Mouse (Mus musculus): ENCODE results near the gene Atp6v0a1. TPM values are rescaled to one million over a fixed set of nuclear protein-coding genes. Genes with fewer than 3 reads are reported as not detected.

Gene Atp6v0a1
- polyA plus RNA-seq, 1 experiment: not detected

- H3K27ac ChIP-seq (ENCODE audit: insufficient read depth, low read depth, low read length): no peak overlapping the region
- TF ChIP-seq POLR2A (IDR thresholded peaks at IDR 0.05; ENCODE audit: insufficient read depth, low read depth, low read length) (no peak), CTCF (IDR thresholded peaks at IDR 0.05; ENCODE audit: insufficient read depth, low read depth, low read length) (no peak)
- WGBS: 52% methylated on average over 3 of the region's 3 CpGs
These were observed 6.1 kb upstream of the Atp6v0a1 start for GRCm38 (mm10) chr11:101003025-101003685.

GRCm38 (mm10) chr11:101008206-101009045 is 826 bp upstream of the Atp6v0a1 start:
- TF ChIP-seq CTCF (IDR thresholded peaks at IDR 0.05; ENCODE audit: insufficient read depth, low read depth, low read length): no peak
- TF ChIP-seq POLR2A (IDR thresholded peaks at IDR 0.05; ENCODE audit: insufficient read depth, low read depth, low read length): no peak
- Histone ChIP-seq H3K4me1 (ENCODE audit: control insufficient read depth, insufficient read depth, low read length) (0 out of 2 replicates have a peak, but pooled peaks cover 2% of the 10 kb centered on the region), H3K27ac (ENCODE audit: insufficient read depth, low read depth, low read length) (peak overlapping the region; percentile 87), H3K4me3 (ENCODE audit: insufficient read depth, low read depth, low read length) (no peak overlapping the region)
- WGBS: 40% methylated on average over 14 of the region's 14 CpGs

More at GRCm38 (mm10) chr11:101003025-101003685, 6.1 kb upstream of the Atp6v0a1 start:
- no peak overlapping the region for H3K4me3 ChIP-seq (ENCODE audit: insufficient read depth, low read depth, low read length)
- no peaks in the 10 kb centered on the region for H3K4me1 ChIP-seq (ENCODE audit: control insufficient read depth, insufficient read depth, low read length)

- TF ChIP-seq CTCF (IDR thresholded peaks at IDR 0.05; ENCODE audit: insufficient read depth, low read depth, low read length): no peak
- no peak for TF ChIP-seq POLR2A (IDR thresholded peaks at IDR 0.05; ENCODE audit: insufficient read depth, low read depth, low read length)
- peak overlapping the region; percentile 74 for H3K4me3 ChIP-seq (ENCODE audit: insufficient read depth, low read depth, low read length)
- WGBS: under 1% methylated on average over 29 of the region's 29 CpGs
- peak overlapping the region; percentile 73 for H3K27ac ChIP-seq (ENCODE audit: insufficient read depth, low read depth, low read length)
- H3K4me1 ChIP-seq (ENCODE audit: control insufficient read depth, insufficient read depth, low read length): 0 out of 2 replicates have a peak, but pooled peaks cover 3% of the 10 kb centered on the region
These were observed 884 bp downstream of the Atp6v0a1 start for GRCm38 (mm10) chr11:101009888-101010784.

- TF ChIP-seq POLR2A (IDR thresholded peaks at IDR 0.05; ENCODE audit: insufficient read depth, low read depth, low read length): no peak
- no peak for TF ChIP-seq CTCF (IDR thresholded peaks at IDR 0.05; ENCODE audit: insufficient read depth, low read depth, low read length)
- WGBS: 30% methylated on average over 6 of the region's 6 CpGs
- Histone ChIP-seq H3K4me1 (ENCODE audit: control insufficient read depth, insufficient read depth, low read length) (peaks cover 7% of the 10 kb centered on the region), H3K27ac (ENCODE audit: insufficient read depth, low read depth, low read length) (no peak overlapping the region), H3K4me3 (ENCODE audit: insufficient read depth, low read depth, low read length) (peak overlapping the region; percentile 21)
These were observed 2.4 kb downstream of the Atp6v0a1 start for GRCm38 (mm10) chr11:101011641-101012040.

GRCm38 (mm10) chr11:101023371-101023770 is 14.1 kb downstream of the Atp6v0a1 start:
- WGBS: 48% methylated on average over 12 of the region's 12 CpGs
- peaks cover 5% of the 10 kb centered on the region for H3K4me1 ChIP-seq (ENCODE audit: control insufficient read depth, insufficient read depth, low read length)
- no peak overlapping the region for H3K4me3 ChIP-seq (ENCODE audit: insufficient read depth, low read depth, low read length)
- TF ChIP-seq CTCF (IDR thresholded peaks at IDR 0.05; ENCODE audit: insufficient read depth, low read depth, low read length): no peak
- no peak for TF ChIP-seq POLR2A (IDR thresholded peaks at IDR 0.05; ENCODE audit: insufficient read depth, low read depth, low read length)
- no peak overlapping the region for H3K27ac ChIP-seq (ENCODE audit: insufficient read depth, low read depth, low read length)

GRCm38 (mm10) chr11:101024001-101024400 is 14.7 kb downstream of the Atp6v0a1 start:
- Histone ChIP-seq H3K27ac (ENCODE audit: insufficient read depth, low read depth, low read length) (no peak overlapping the region), H3K4me1 (ENCODE audit: control insufficient read depth, insufficient read depth, low read length) (peaks cover 3% of the 10 kb centered on the region), H3K4me3 (ENCODE audit: insufficient read depth, low read depth, low read length) (no peak overlapping the region)
- no peak for TF ChIP-seq POLR2A (IDR thresholded peaks at IDR 0.05; ENCODE audit: insufficient read depth, low read depth, low read length)
- TF ChIP-seq CTCF (IDR thresholded peaks at IDR 0.05; ENCODE audit: insufficient read depth, low read depth, low read length): no peak
- 94% methylated on average over 4 of the region's 4 CpGs for WGBS

- TF ChIP-seq CTCF (IDR thresholded peaks at IDR 0.05; ENCODE audit: insufficient read depth, low read depth, low read length) (no peak), POLR2A (IDR thresholded peaks at IDR 0.05; ENCODE audit: insufficient read depth, low read depth, low read length) (no peak)
- H3K27ac ChIP-seq (ENCODE audit: insufficient read depth, low read depth, low read length): no peak overlapping the region
- 86% methylated on average over 11 of the region's 11 CpGs for WGBS
- H3K4me1 ChIP-seq (ENCODE audit: control insufficient read depth, insufficient read depth, low read length): peaks cover 2% of the 10 kb centered on the region; the same call in 1 of the 2 replicates
- H3K4me3 ChIP-seq (ENCODE audit: insufficient read depth, low read depth, low read length): no peak overlapping the region
These were observed 17.9 kb downstream of the Atp6v0a1 start for GRCm38 (mm10) chr11:101027121-101027520.

- Histone ChIP-seq H3K27ac (ENCODE audit: insufficient read depth, low read depth, low read length) (no peak overlapping the region), H3K4me1 (ENCODE audit: control insufficient read depth, insufficient read depth, low read length) (peaks cover 2% of the 10 kb centered on the region; the same call in 1 of the 2 replicates), H3K4me3 (ENCODE audit: insufficient read depth, low read depth, low read length) (no peak overlapping the region)
- no peak for TF ChIP-seq CTCF (IDR thresholded peaks at IDR 0.05; ENCODE audit: insufficient read depth, low read depth, low read length)
- TF ChIP-seq POLR2A (IDR thresholded peaks at IDR 0.05; ENCODE audit: insufficient read depth, low read depth, low read length): no peak
- WGBS: 75% methylated on average over 8 of the region's 8 CpGs
These were observed 20.1 kb downstream of the Atp6v0a1 start for GRCm38 (mm10) chr11:101029320-101029719.
